Mouse (Mus musculus) lung, adult 2 months (tissue): Measurements from ENCODE around the gene Zfp524. TPM values are rescaled to one million over a fixed set of nuclear protein-coding genes. Genes with fewer than 3 reads are reported as not detected.

Source experiments
- DNase-seq: peaks from one replicate; pipeline ENCODE4 v3.0.0; 2022
- H3K4me1 ChIP-seq: fragments of 200-500 bp; 2 replicates; pipeline ENCODE4 v1.6.1; 2011; ENCODE audit warnings: low read length; ENCODE audit not compliant: control insufficient read depth, insufficient read depth
- H3K4me3 ChIP-seq: fragments of 200-500 bp; replicated peaks from 2 replicates; pipeline ENCODE3; 2011; ENCODE audit warnings: low read depth, mild to moderate bottlenecking, control low read depth, low read length; ENCODE audit errors: extremely low read depth
- CTCF ChIP-seq: fragments of 200-500 bp; IDR thresholded peaks from 2 replicates; pipeline ENCODE4 v1.5.1; 2011; ENCODE audit warnings: mild to moderate bottlenecking, low read length, control low read depth; ENCODE audit not compliant: insufficient read depth
- POLR2A ChIP-seq: fragments of 200-500 bp; IDR thresholded peaks from 2 replicates; pipeline ENCODE4 v1.6.1; 2011; ENCODE audit warnings: low read depth, mild to moderate bottlenecking, control low read depth, low read length, borderline replicate concordance; ENCODE audit errors: extremely low read depth
- WGBS: fragments of 180-500 bp; shearing (Covaris S2); methylation state at CpG from one replicate; pipeline ENCODE4 v1.1.7; 2018; 5-methylcytosine and 5-hydroxymethylcytosine counted together
- polyA plus RNA-seq: library from polyadenylated mRNA; depleted of rRNA; stranded (reverse); fragments of >200 nt; gene quantifications from 2 replicates; pipeline ENCODE4 v1.2.3, GENCODE M21; 2012; rRNA removed

Zfp524 gene
- 37.0 and 43.5 TPM in 2 replicates for polyA plus RNA-seq

DNA sequence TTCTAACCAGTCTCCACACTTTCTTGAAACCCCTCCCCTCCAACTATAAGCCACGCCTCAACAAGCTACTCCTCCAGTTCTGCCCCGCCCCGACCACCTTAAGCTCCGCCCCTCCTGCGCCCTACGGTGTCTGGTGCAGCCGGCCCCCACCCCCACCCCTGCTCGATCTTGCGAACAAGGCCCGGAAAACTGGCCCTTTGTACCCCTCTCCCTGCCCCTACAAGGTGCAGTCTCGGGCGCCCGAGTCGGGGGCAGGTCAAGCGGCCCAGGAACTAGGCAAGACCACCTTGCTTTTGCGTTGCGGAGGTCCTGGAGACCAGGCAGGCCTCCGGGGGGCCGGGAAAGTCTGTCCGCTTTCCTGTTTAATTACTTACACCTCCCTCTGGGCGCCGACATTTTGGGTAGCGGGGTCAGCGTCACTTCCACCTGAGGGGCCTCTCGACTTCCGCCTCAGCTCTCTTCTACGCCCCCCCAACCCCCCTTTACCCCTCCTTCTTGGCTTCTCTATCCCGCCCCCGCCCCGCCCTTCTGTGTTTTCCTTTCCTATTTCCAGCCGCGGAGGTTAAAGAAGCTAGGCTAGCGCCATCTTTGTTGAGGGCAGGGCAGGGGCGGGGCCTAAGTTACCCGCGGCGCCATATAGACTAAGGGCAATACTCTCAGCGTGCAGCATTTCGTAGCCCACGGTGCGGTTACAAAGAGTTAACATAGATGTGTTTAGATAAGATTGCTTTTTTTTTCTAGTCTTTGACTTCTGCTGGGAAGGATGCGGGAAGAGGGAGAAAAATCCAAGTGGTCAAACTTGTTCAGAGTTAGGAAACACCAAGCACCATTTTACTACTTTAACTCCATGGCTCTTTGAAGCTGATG is at the start of gene Zfp524, which contains the start of gene Fiz1:
TSS of gene Zfp524 (plus strand) at position 165 of the 867 bp plus-strand sequence.
TSS of gene Fiz1 (minus strand) at position 447 of the 867 bp plus-strand sequence.
- DNase-seq: peak; percentile 98
- Histone ChIP-seq H3K4me1 (peaks cover 8% of the 10 kb centered on the region), H3K4me3 (peak within 1 kb of the TSS; percentile 91)
- no peak for TF ChIP-seq CTCF
- 0 out of 2 replicates have a peak, but pooled peaks have one; percentile 11 for TF ChIP-seq POLR2A
- under 1% methylated on average over 42 of the region's 42 CpGs for WGBS

DNA sequence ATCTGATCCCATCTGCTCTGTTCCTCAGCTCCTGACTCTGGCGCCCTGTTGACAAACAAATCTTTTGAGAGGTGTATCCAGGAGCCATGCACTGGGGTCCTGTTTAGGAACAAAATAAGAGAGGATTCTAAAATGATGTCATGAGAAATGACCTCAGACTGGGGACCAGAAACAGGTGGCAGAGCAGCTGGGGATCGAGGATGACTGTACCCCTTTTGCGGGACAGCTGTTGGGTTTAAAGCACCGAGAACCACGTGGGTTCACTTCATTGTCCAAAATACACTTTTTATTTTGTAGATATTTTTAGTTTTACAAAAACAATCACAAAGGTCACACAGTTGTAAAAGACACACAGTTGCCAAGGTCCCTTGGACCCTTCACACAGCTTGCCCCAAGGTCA is 49.2 kb upstream of the Zfp524 start:
- Histone ChIP-seq H3K4me3 (no peak overlapping the region), H3K4me1 (no peaks in the 10 kb centered on the region)
- no peak for TF ChIP-seq POLR2A
- no peak for TF ChIP-seq CTCF
- DNase-seq: no peak
- WGBS: 73% methylated on average over 5 of the region's 5 CpGs

DNA sequence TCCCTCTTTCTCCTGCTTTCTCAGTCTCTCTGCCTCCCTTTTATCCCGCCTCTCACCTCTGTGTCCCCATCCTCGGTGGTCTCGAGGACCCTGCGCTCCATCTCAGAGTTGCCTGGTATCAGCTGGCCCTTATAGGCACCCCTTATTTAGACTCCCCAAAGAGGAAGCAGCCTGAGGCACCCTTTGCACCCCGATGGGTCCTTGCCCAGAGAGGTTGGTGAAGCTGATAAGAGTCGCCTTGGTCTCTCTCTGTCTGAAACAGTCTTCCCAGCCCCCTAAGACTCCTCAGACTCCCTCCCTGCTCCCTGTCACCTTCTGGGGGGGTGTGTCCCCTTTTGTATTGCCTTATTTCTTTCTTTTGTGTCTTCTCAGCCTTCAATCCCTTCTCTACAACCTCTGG is 43.1 kb upstream of the Zfp524 start, which contains the start of gene Sbk3:
TSS of gene Sbk3 (minus strand) at position 101 of the 400 bp plus-strand sequence.
- Histone ChIP-seq H3K4me1 (no peaks in the 10 kb centered on the region), H3K4me3 (no peak within 1 kb of the TSS)
- TF ChIP-seq CTCF: no peak
- no peak for TF ChIP-seq POLR2A
- DNase-seq: no peak
- WGBS: 49% methylated on average over 6 of the region's 6 CpGs

DNA sequence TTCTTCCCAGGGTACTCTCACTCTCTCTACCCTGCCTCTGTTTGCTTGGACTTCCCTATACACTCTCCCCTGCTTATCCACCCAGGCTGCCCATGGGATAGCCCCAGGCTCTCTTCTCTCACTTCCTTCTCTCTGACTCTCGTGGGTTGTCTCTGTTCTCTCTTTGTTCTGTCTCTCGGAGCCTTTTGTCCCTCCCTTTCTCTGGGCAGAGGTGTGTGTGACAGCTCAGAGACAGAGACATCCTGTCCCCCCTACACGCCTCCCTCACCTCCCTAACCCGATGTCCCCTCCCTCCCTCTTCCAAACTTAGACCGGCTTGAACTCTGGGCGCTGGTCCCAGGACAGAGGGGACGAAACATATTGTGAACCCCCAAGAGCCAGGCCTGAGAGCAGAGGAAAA is 42.5 kb upstream of the Zfp524 start:
- no peak overlapping the region for H3K4me3 ChIP-seq
- DNase-seq: no peak
- H3K4me1 ChIP-seq: no peaks in the 10 kb centered on the region
- WGBS: 22% methylated on average over 7 of the region's 7 CpGs
- no peak for TF ChIP-seq POLR2A
- no peak for TF ChIP-seq CTCF

DNA sequence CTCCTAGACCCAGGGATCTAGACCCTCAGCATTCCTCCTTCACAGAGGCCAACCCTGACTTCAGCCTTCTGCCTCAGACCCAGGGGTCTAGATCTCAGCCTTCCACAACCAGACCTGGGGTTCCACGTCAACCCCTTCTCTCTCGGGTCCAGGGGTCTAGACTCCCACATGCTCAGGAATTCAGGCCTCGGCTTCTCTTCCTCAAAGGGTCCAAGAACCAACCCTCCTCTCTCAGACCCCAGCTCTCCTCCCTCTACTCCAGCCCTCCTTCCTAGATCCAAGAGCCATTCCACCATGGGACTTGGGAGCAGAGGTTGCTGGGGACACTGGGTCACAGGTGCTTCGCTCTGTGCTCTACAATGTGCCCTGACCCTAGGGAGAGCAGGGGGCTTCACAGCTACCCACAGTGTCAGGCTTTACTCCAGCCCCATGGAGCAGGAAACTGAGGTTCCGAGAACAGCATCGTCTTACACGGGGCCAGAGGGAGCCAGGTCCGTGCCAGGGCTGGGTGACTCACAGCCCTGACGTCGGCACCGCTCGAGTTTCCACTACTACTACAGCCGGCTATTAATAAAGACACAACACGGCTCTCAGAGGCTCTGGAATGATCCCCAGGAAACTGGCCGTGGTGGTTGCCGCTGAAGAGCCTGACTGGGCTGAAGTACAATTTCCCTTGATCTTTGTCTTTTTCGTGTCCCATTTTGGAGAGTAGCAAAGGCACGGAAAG is 41.7 kb upstream of the Zfp524 start:
- no peak for DNase-seq
- 43% methylated on average over 18 of the region's 18 CpGs for whole genome bisulfite sequencing
- Histone ChIP-seq H3K4me3 (no peak overlapping the region), H3K4me1 (no peaks in the 10 kb centered on the region)
- TF ChIP-seq POLR2A: no peak
- no peak for TF ChIP-seq CTCF

DNA sequence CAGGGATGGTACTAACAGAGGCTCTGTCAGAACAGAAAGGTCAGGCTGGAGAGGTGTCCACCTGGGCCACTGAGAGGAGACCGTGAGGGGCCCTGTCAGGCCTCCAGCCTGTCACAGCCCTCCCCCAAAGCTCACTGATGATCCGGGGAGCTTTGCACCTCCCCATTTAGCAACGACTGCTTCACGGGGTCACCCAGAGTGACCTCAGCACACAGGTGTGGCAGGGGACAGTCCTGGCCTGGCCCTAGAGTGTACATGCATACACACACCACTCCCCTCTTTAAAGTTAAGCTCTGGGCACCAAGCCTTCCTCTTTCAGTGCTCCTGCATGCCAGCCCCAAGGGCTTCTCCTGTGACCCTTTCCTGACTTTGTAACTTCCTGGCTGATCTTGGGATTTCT is 38.8 kb upstream of the Zfp524 start:
- TF ChIP-seq POLR2A: no peak
- no peak for TF ChIP-seq CTCF
- DNase-seq: no peak
- Histone ChIP-seq H3K4me3 (no peak overlapping the region), H3K4me1 (no peaks in the 10 kb centered on the region)
- 50% methylated on average over 4 of the region's 4 CpGs for WGBS

DNA sequence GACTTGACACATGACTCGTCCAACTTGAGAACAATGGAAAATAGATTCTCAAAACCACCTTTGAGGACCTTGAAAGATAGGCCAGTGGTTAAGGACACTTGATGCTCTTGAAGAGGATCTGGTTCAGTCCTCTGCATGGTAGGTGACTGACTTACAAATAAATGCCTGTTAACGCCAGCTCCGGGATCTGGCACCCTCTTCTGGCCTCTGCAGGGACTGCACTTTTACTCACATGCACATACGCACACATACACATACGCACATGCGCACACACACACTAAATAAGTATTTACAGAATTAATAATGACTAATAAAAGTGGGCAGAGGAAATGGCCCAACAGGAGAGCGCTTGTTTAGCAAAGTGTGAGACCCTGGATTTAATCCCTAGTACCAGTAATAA is 37.4 kb upstream of the Zfp524 start:
- Histone ChIP-seq H3K4me3 (no peak overlapping the region), H3K4me1 (no peaks in the 10 kb centered on the region)
- 89% methylated on average over 7 of the region's 7 CpGs for WGBS
- TF ChIP-seq POLR2A: no peak
- TF ChIP-seq CTCF: peak; percentile 16; the same call in 1 of the 2 replicates
- DNase-seq: no peak

DNA sequence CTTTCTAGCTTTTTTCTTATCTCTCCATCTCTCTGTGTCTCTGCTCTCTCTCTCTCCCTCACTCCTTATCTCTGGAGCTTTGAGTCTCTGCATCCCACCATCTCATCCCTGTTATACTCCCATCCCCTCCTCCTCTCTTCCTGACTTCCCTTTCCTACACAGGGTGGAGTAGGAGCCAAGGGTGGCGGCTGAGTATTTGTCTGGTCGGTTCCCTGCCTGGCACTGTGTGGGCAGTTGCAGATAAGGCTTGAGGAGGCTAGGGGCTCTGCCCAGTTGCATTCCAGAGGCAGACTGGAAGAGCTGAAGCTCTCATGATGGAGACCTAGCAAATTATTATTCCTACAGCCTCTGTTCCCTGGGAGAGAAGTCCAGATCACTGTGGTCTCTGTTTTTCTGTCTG is 26.0 kb upstream of the Zfp524 start:
- Histone ChIP-seq H3K4me1 (no peaks in the 10 kb centered on the region), H3K4me3 (no peak overlapping the region)
- TF ChIP-seq POLR2A (no peak), CTCF (no peak)
- DNase-seq: no peak
- 17% methylated on average over 2 of the region's 2 CpGs for WGBS

DNA sequence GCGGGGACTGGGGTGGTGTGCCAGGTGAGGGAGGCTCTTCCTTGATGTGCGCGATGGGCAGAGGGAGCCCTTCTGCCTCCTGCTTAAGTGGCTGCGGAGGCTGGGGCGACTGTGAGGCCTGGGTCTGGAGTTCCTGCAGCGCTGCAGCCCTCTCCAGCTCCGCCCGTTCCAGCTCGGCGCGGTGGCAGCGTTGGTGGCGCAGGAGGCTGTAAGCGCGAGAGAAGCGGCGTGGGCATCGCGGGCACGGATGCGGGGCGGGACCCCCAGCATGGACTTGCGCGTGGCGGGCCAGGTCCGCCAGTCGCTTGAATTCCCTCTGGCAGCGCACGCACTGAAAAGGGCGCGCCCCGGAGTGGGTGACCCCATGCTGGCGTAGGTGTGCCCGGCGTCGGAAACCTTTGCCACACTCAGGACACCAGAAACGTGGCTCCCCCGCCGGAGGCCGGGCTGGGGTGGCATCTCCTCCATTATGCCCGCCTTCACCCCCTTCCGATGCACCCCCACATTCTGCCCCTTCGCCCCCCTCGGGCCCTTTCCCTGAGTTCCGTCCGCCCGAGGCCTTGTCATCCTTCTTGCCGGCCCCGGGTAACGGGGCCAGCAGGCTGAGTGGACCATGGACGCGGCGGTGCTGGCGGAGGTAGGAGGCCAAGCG is 20.7 kb upstream of the Zfp524 start:
- H3K4me3 ChIP-seq: no peak overlapping the region
- 0 out of 2 replicates have a peak, but pooled peaks cover 6% of the 10 kb centered on the region for H3K4me1 ChIP-seq
- TF ChIP-seq POLR2A (no peak), CTCF (no peak)
- no peak for DNase-seq
- 70% methylated on average over 50 of the region's 55 CpGs for WGBS
